Mouse (Mus musculus): ENCODE data around the gene Atp11a. TPM values are rescaled to one million over a fixed set of nuclear protein-coding genes. Genes with fewer than 3 reads are reported as not detected.

Gene Atp11a
- polyA plus RNA-seq, 1 experiment from 2014 or later, result 9.1 TPM

GRCm38 (mm10) chr8:12763565-12764108, 6.8 kb downstream of the Atp11a start:
- no peaks in the 10 kb centered on the region for H3K9me3 ChIP-seq (replicated peaks; ENCODE audit: control insufficient read depth, low read length)
- no peaks in the 10 kb centered on the region for H3K27me3 ChIP-seq (replicated peaks; ENCODE audit: control insufficient read depth, insufficient read depth, low read length)
- no peak for DNase-seq (ENCODE audit: low spot score)
- H3K4me3 ChIP-seq (ENCODE audit: low read depth, low read length), result no peak overlapping the region
- H3K36me3 ChIP-seq (ENCODE audit: control insufficient read depth, insufficient read depth, low read length), result no peaks in the 10 kb centered on the region
- 96% methylated on average over 4 of the region's 4 CpGs for WGBS
- H3K4me1 ChIP-seq (ENCODE audit: control insufficient read depth, insufficient read depth, low read length), result no peaks in the 10 kb centered on the region; the same call in 1 of the 2 replicates
- no peak overlapping the region for H3K27ac ChIP-seq (ENCODE audit: low read depth, low read length)
- H3K4me2 ChIP-seq (ENCODE audit: low read length), result no peak overlapping the region
- no peak for ATAC-seq
- no peak overlapping the region for H3K9ac ChIP-seq (ENCODE audit: low read length)

DNA sequence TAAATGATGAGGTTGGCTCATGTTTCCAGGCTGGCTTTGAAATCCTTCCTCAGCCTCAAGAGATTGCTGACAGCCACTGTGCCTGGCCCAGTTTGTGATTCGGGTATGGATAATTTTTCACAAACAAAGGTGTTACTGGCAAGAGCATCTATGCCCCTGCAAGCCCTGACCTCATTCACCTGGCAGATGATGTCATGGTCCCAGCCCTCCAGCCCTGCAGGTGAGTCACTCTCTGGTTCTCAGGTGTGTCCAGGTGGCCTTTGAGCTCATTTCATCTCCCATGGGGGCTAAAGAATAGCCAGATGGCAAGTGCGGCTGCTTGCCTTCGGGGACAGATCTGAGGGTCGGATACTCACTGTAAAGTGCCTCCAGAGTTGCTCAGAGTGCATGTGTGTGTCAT, 8.2 kb downstream of the Atp11a start:
- Histone ChIP-seq H3K27ac (ENCODE audit: low read depth, low read length) (no peak overlapping the region), H3K4me2 (ENCODE audit: low read length) (no peak overlapping the region), H3K4me1 (ENCODE audit: control insufficient read depth, insufficient read depth, low read length) (no peaks in the 10 kb centered on the region), H3K4me3 (ENCODE audit: low read depth, low read length) (no peak overlapping the region), H3K27me3 (replicated peaks; ENCODE audit: control insufficient read depth, insufficient read depth, low read length) (no peaks in the 10 kb centered on the region), H3K9me3 (replicated peaks; ENCODE audit: control insufficient read depth, low read length) (no peaks in the 10 kb centered on the region), H3K9ac (ENCODE audit: low read length) (no peak overlapping the region), H3K36me3 (ENCODE audit: control insufficient read depth, insufficient read depth, low read length) (no peaks in the 10 kb centered on the region)
- WGBS, result 93% methylated on average over 4 of the region's 4 CpGs
- ATAC-seq (no peak), DNase-seq (ENCODE audit: low spot score) (no peak)

- Histone ChIP-seq H3K4me1 (ENCODE audit: control insufficient read depth, insufficient read depth, low read length) (no peaks in the 10 kb centered on the region), H3K4me2 (ENCODE audit: low read length) (no peak overlapping the region), H3K27ac (ENCODE audit: low read depth, low read length) (no peak overlapping the region), H3K27me3 (replicated peaks; ENCODE audit: control insufficient read depth, insufficient read depth, low read length) (no peaks in the 10 kb centered on the region), H3K36me3 (ENCODE audit: control insufficient read depth, insufficient read depth, low read length) (no peaks in the 10 kb centered on the region), H3K9ac (ENCODE audit: low read length) (no peak overlapping the region), H3K4me3 (ENCODE audit: low read depth, low read length) (no peak overlapping the region), H3K9me3 (replicated peaks; ENCODE audit: control insufficient read depth, low read length) (no peaks in the 10 kb centered on the region)
- DNase-seq (ENCODE audit: low spot score) (no peak), ATAC-seq (no peak)
- 99% methylated on average over 3 of the region's 3 CpGs for WGBS
Observed at GRCm38 (mm10) chr8:12767176-12767575, 10.4 kb downstream of the Atp11a start.

GRCm38 (mm10) chr8:12768747-12769146, 11.9 kb downstream of the Atp11a start:
- Histone ChIP-seq H3K9me3 (replicated peaks; ENCODE audit: control insufficient read depth, low read length) (no peaks in the 10 kb centered on the region), H3K9ac (ENCODE audit: low read length) (no peak overlapping the region), H3K36me3 (ENCODE audit: control insufficient read depth, insufficient read depth, low read length) (no peaks in the 10 kb centered on the region), H3K4me3 (ENCODE audit: low read depth, low read length) (no peak overlapping the region), H3K27me3 (replicated peaks; ENCODE audit: control insufficient read depth, insufficient read depth, low read length) (no peaks in the 10 kb centered on the region), H3K27ac (ENCODE audit: low read depth, low read length) (no peak overlapping the region), H3K4me1 (ENCODE audit: control insufficient read depth, insufficient read depth, low read length) (no peaks in the 10 kb centered on the region), H3K4me2 (ENCODE audit: low read length) (no peak overlapping the region)
- no peak for DNase-seq (ENCODE audit: low spot score)
- 86% methylated on average over 6 of the region's 6 CpGs for WGBS
- no peak for ATAC-seq

DNA sequence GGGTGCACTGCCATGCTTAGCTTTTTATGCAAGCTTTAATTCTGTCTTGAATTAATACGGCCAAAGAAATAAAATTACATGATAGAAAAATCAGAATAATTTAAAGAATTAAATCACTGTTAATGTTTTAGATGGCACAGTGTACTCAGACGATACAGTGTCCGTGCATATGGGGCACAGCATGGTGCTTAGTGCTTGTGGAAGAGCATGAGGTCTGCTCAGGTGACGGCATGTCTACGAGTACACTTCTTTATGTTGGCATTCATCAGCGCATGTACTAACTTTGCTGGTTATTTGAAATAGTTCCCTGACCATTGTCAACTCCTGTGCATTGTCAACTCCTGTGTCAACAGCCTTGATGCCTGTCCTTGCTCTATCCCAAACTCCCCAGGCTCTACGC, 12.5 kb downstream of the Atp11a start:
- Histone ChIP-seq H3K4me2 (ENCODE audit: low read length) (no peak overlapping the region), H3K4me3 (ENCODE audit: low read depth, low read length) (no peak overlapping the region), H3K27me3 (replicated peaks; ENCODE audit: control insufficient read depth, insufficient read depth, low read length) (no peaks in the 10 kb centered on the region), H3K27ac (ENCODE audit: low read depth, low read length) (no peak overlapping the region), H3K9ac (ENCODE audit: low read length) (no peak overlapping the region), H3K36me3 (ENCODE audit: control insufficient read depth, insufficient read depth, low read length) (no peaks in the 10 kb centered on the region), H3K4me1 (ENCODE audit: control insufficient read depth, insufficient read depth, low read length) (no peaks in the 10 kb centered on the region), H3K9me3 (replicated peaks; ENCODE audit: control insufficient read depth, low read length) (no peaks in the 10 kb centered on the region)
- DNase-seq (ENCODE audit: low spot score) (no peak), ATAC-seq (no peak)
- 93% methylated on average over 7 of the region's 7 CpGs for WGBS

GRCm38 (mm10) chr8:12772319-12772718, 15.5 kb downstream of the Atp11a start:
- Histone ChIP-seq H3K27ac (ENCODE audit: low read depth, low read length) (no peak overlapping the region), H3K4me3 (ENCODE audit: low read depth, low read length) (no peak overlapping the region), H3K36me3 (ENCODE audit: control insufficient read depth, insufficient read depth, low read length) (no peaks in the 10 kb centered on the region), H3K4me1 (ENCODE audit: control insufficient read depth, insufficient read depth, low read length) (no peaks in the 10 kb centered on the region), H3K4me2 (ENCODE audit: low read length) (no peak overlapping the region), H3K9me3 (replicated peaks; ENCODE audit: control insufficient read depth, low read length) (no peaks in the 10 kb centered on the region), H3K27me3 (replicated peaks; ENCODE audit: control insufficient read depth, insufficient read depth, low read length) (no peaks in the 10 kb centered on the region), H3K9ac (ENCODE audit: low read length) (no peak overlapping the region)
- no peak for DNase-seq (ENCODE audit: low spot score)
- 81% methylated on average over 2 of the region's 2 CpGs for WGBS
- ATAC-seq, result no peak

DNA sequence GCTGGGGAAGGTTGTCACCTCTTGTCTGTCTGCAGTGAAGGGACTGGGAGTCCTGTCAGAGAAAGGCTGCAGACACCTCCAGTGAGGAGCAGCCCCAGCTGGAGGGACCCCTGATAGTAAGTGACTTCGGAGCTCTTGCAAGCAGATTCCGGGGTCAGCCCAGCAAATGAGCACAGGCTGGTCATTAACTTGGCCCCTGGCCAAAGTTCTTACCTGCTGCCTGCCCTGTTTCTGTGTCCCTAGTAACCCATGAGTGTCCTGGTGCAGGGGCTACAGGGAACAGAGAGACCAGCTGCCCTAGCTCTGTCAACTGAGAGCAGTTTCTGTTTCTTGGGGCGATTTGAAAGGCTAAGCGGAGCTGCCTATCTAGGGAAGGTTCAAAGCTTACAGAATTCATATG, 17.1 kb downstream of the Atp11a start:
- Histone ChIP-seq H3K9ac (ENCODE audit: low read length) (no peak overlapping the region), H3K27ac (ENCODE audit: low read depth, low read length) (no peak overlapping the region), H3K36me3 (ENCODE audit: control insufficient read depth, insufficient read depth, low read length) (no peaks in the 10 kb centered on the region), H3K27me3 (replicated peaks; ENCODE audit: control insufficient read depth, insufficient read depth, low read length) (no peaks in the 10 kb centered on the region), H3K4me1 (ENCODE audit: control insufficient read depth, insufficient read depth, low read length) (no peaks in the 10 kb centered on the region), H3K4me3 (ENCODE audit: low read depth, low read length) (no peak overlapping the region), H3K9me3 (replicated peaks; ENCODE audit: control insufficient read depth, low read length) (no peaks in the 10 kb centered on the region), H3K4me2 (ENCODE audit: low read length) (no peak overlapping the region)
- ATAC-seq (no peak), DNase-seq (ENCODE audit: low spot score) (no peak)
- 92% methylated on average over 4 of the region's 4 CpGs for WGBS

DNA sequence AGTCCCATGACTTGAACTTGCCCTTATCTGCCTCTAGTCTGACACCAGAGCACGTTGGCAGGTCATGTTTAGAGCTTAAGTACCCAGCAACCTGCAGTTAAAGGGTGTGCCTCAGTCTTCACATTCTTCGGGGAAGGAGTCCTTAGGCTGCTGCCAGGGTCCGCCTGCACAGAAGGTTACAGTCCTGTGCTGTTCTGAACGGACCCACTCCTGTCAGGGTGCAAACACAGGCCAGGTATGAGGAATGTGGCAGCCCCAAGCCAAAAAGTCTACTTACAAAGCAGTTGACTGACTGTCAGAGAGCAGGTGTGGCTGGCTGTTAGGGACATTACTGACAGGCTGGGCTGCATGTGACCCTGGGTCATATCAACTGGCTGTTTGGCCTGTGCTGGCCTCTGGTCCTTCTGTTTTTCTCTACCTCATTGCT, 18.1 kb downstream of the Atp11a start:
- no peaks in the 10 kb centered on the region for H3K4me1 ChIP-seq (ENCODE audit: control insufficient read depth, insufficient read depth, low read length)
- no peak overlapping the region for H3K27ac ChIP-seq (ENCODE audit: low read depth, low read length)
- WGBS, result 87% methylated on average over 4 of the region's 4 CpGs
- no peak overlapping the region for H3K4me3 ChIP-seq (ENCODE audit: low read depth, low read length)
- no peaks in the 10 kb centered on the region for H3K27me3 ChIP-seq (replicated peaks; ENCODE audit: control insufficient read depth, insufficient read depth, low read length)
- H3K36me3 ChIP-seq (ENCODE audit: control insufficient read depth, insufficient read depth, low read length), result no peaks in the 10 kb centered on the region
- H3K4me2 ChIP-seq (ENCODE audit: low read length), result no peak overlapping the region
- H3K9ac ChIP-seq (ENCODE audit: low read length), result no peak overlapping the region
- H3K9me3 ChIP-seq (replicated peaks; ENCODE audit: control insufficient read depth, low read length), result no peaks in the 10 kb centered on the region
- no peak for ATAC-seq
- DNase-seq (ENCODE audit: low spot score), result no peak

GRCm38 (mm10) chr8:12775302-12775975, 18.6 kb downstream of the Atp11a start:
- Histone ChIP-seq H3K4me2 (ENCODE audit: low read length) (no peak overlapping the region), H3K9ac (ENCODE audit: low read length) (no peak overlapping the region), H3K9me3 (replicated peaks; ENCODE audit: control insufficient read depth, low read length) (no peaks in the 10 kb centered on the region), H3K4me3 (ENCODE audit: low read depth, low read length) (no peak overlapping the region), H3K36me3 (ENCODE audit: control insufficient read depth, insufficient read depth, low read length) (no peaks in the 10 kb centered on the region), H3K27me3 (replicated peaks; ENCODE audit: control insufficient read depth, insufficient read depth, low read length) (no peaks in the 10 kb centered on the region), H3K27ac (ENCODE audit: low read depth, low read length) (no peak overlapping the region), H3K4me1 (ENCODE audit: control insufficient read depth, insufficient read depth, low read length) (no peaks in the 10 kb centered on the region; the same call in 1 of the 2 replicates)
- DNase-seq (ENCODE audit: low spot score) (no peak), ATAC-seq (no peak)
- 81% methylated on average over 9 of the region's 9 CpGs for WGBS
